Mouse (Mus musculus): ENCODE measurements around the gene Fyn. TPM values are rescaled to one million over a fixed set of nuclear protein-coding genes. Genes with fewer than 3 reads are reported as not detected.

The Fyn gene
- total RNA-seq, 2 experiments from 2014 or later, result 116 to 117 TPM

DNA sequence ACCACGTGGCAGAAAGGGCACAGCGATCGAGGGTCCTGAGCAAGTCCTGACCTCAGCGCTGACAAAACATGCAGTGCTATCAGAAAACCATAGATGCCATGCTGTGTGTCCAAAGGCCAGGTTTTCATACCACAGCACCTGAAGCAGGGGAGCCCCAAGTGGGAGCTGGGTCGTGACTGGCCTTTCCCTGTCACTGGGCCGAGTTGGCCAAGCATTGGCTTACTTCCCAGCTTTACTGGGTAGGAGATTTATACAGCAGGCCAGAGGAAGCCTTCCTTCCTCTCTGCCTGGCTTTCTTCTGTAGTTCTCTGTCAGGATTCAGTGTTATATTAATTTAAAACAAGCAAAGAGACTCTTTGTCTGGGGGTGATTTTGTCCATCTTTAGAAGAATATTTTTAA is 35.1 kb downstream of the Fyn start:
- no peak overlapping the region for H3K4me3 ChIP-seq
- H3K27ac ChIP-seq, result no peak overlapping the region
- TF ChIP-seq CTCF (IDR thresholded peaks at IDR 0.05), result no peak
- intact Hi-C loops (cut with DNase I), result no loop called here
- DNase-seq (ENCODE audit: extremely low spot score in 1 of 2, low spot score in 2 of 2), result no peak

DNA sequence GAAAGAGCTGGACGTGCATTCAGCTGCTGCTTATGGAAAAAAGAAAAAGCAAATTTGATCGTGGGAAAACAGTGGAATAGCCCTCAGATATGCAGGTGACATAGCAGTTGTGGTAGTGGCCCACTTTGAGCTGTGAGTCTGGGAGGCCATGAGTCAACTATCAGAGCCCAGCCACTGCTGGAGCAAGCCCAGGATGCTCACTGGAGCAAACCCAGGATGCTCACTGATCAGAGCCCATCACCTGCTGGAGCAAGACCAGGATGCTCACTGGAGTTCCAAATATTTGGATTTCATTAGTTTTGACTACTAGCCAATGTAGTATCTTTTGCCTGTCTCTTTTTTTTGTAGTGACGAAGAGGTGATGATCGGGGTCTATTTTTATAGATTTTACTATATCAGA is 35.5 kb downstream of the Fyn start:
- no peak for DNase-seq (ENCODE audit: extremely low spot score in 1 of 2, low spot score in 2 of 2)
- H3K27ac ChIP-seq, result no peak overlapping the region
- no peak for TF ChIP-seq CTCF (IDR thresholded peaks at IDR 0.05)
- intact Hi-C loops (cut with DNase I), result no loop called here
- no peak overlapping the region for H3K4me3 ChIP-seq

DNA sequence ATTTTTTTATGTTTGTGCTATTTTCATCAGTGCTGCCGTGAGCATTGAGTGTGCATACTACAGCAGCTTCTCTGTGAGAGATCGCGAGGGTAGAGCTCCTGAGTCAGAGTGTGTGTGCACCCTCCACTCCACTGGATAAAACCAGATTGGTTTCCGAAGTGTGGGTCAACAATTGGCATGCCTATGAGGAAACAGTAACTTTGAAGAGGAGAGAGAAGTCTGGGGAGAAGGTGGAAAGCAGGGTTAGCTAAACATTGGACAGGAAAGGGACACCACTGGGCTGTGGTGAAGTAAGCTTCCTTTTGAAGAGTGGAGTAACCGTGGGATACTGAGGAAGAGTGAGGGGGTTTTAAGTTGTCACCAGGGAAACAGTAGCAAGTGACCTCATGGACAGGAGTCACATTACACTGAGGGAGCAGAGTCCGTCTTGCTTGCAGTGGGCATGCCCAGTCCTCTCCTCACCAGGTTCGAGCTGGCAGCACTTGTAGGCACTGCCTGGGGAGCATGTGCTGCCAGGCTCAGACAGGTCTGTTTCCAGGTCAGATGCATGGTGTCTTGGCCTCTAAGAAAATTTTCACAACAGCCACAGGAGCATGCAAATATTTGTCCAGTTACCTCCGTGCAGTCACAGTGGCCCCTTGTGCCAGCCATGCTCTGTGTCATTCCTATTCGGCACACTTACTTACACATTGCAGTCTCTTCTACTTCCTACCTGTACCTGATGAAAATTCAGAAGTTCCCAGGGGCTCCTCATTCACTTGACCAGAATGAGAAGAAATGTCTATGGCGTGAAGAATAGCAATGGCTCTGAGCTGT is 37.5 kb downstream of the Fyn start:
- intact Hi-C loops (cut with DNase I), result no loop called here

DNA sequence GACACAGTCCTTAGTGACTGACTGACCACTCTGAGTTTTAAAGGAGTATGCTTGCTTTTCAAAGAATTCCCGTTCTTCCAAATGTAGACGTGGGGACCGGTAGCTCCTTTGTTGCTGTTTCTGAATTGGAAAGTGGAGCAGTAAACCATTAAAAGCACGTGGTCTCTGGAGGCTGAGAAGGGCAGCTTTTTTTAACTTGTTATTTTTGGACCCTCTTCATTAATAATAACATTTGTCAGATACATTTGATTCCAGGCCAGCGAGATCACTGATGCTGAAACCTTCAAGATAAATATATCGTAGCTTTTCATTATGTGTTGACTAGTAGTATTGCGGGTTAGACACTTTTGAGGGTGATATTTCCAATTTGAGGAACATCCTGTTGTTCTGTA is 38.1 kb downstream of the Fyn start:
- TF ChIP-seq CTCF (IDR thresholded peaks at IDR 0.05), result no peak
- no peak overlapping the region for H3K27ac ChIP-seq
- intact Hi-C loops (cut with DNase I), result no loop called here
- no peak for DNase-seq (ENCODE audit: extremely low spot score in 1 of 2, low spot score in 2 of 2)
- no peak overlapping the region for H3K4me3 ChIP-seq

More for the DNA sequence above, 37.5 kb downstream of the Fyn start:
- Histone ChIP-seq H3K27ac (no peak overlapping the region), H3K4me3 (no peak overlapping the region)
- no peak for DNase-seq (ENCODE audit: extremely low spot score in 1 of 2, low spot score in 2 of 2)
- no peak for TF ChIP-seq CTCF (IDR thresholded peaks at IDR 0.05)

DNA sequence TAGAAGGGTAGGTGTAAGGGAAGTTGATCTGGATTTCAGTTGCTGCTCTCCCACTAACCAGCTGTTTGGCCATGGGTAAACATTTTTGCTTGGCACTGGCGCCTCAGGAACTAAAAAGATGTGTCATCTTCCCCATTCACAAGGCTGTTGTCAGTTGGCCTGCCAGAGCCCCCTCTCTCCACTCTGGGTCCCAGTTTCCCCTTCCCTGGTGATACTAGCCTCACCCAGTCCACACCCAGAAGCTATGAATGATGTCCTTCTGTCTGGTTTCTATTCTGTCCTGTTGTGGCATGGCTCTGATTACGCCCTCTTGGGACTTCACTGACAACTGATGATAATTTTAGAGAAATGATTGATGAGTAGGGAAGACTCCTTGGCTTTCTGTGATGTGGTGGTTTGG is 38.9 kb downstream of the Fyn start:
- no peak overlapping the region for H3K4me3 ChIP-seq
- intact Hi-C loops (cut with DNase I), result no loop called here
- no peak for DNase-seq (ENCODE audit: extremely low spot score in 1 of 2, low spot score in 2 of 2)
- H3K27ac ChIP-seq, result no peak overlapping the region
- no peak for TF ChIP-seq CTCF (IDR thresholded peaks at IDR 0.05)

DNA sequence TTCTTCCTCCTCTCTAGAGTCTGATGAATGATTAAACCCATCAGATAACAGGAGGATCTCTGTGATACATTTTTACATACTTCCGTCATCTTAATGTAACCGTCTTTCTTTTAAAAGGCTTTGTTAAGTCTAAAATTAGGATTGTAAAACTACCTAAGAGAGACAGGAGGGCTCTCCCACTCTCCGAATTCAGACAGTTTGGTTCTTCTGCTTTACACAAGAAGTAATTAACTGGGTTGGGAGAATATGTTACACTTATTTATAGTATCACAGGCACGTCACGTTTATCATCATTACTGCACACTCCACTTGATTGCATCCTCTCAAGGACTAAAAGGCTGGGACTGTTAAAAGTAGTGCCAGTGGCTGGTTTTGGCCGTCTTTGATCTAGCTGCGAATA is 40.9 kb downstream of the Fyn start:
- TF ChIP-seq CTCF (IDR thresholded peaks at IDR 0.05), result no peak
- no peak for DNase-seq (ENCODE audit: extremely low spot score in 1 of 2, low spot score in 2 of 2)
- Histone ChIP-seq H3K4me3 (no peak overlapping the region), H3K27ac (no peak overlapping the region)
- intact Hi-C loops (cut with DNase I), result no loop called here

DNA sequence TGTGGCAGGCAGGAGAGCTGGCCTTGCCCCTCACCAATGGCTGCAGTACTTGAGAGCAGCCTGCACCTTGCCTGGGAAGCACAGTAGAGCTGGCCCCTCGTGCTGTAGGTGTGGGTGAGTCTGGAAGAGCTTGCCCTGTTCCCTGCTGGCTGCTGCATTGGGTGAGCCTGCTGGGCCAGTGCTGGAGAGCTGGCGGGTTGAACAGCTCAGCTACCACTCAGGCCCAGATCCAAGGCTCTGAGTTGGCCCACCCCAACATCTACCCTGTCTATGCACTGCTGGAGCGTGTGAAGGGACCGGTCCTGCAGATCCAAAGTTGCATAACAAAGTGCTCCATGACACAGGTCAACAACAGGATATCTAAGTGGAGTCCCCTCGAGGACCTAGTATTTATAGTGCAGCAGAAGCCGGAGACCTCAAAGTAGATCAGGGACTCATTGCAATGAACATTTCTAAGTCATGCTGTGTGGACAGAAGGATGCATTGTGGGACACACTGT is 41.5 kb downstream of the Fyn start:
- no peak for DNase-seq (ENCODE audit: extremely low spot score in 1 of 2, low spot score in 2 of 2)
- TF ChIP-seq CTCF (IDR thresholded peaks at IDR 0.05), result no peak
- no peak overlapping the region for H3K27ac ChIP-seq
- no peak overlapping the region for H3K4me3 ChIP-seq
- intact Hi-C loops (cut with DNase I), result no loop called here

DNA sequence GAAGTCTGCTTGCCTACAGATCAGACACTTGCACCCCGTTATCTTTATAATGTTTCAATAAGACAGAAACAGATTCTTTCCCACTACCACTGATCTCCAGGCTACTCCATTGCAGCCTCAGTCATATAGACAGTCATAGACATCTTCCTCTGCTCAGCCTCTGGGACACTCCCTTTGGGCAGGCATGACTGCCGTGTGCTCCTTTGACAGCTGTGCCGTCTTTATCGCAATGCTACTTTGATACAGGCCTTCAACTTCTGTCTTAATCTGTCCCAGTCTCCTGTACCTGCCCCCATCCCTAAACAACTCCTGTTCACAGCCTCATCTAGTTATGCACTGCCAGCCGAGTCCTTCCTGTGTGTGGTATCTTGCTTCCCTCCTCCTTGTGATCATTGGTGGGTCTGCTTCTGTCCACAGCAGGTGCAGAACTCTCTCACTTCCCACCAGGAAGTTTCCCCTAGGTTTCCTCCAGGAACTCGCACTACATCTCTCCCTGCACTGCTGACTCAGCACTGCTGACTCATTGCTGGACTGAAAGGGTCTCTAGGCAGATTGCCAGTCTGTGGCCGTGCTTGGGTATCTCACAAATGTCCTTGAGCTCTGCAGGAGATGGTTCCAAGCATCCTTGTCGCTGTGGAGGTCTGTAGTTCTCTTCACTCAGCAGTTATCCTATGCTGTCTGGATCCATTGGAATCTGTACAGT is 43.4 kb downstream of the Fyn start:
- TF ChIP-seq CTCF (IDR thresholded peaks at IDR 0.05), result no peak
- no peak overlapping the region for H3K27ac ChIP-seq
- intact Hi-C loops (cut with DNase I), result no loop called here
- no peak overlapping the region for H3K4me3 ChIP-seq
- DNase-seq (ENCODE audit: extremely low spot score in 1 of 2, low spot score in 2 of 2), result no peak

DNA sequence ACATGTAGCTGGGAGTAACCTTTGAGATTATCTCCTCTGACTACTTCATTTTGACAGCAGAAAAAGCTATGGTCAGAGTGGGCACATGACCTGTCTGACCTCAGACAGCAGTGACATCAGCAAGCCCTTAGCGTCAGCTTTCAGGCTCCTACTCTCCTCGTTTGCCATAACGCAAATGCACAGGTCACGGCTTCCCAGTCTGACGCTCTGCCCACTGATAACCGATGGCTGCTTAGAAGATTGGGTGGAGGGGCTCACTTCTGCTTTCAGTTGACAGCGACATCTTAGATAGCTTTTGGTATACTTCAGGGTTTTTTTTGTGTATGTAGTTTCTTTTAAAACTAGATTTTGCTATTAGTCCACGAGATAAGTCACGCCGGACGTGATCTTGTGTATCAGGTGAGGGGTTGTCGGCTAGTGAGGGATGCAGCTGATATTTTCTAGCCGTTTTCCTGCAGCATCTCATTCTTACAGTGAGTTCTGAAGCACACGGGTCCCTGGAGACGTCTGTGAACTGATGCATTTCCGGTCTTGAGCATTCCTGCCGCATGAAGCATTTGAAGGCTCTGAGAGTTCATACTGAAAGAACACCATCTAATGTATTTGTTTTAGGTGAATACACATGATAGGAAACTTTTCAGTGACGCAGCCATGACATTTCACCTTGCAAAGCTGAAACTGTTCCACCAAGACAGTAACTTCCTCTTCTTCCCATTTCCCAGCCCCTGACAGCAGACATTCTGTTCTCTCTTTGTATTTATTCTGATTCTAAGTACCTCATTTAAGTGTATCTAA is 44.4 kb downstream of the Fyn start:
- intact Hi-C loops (cut with DNase I), result no loop called here
- Histone ChIP-seq H3K4me3 (no peak overlapping the region), H3K27ac (no peak overlapping the region)
- TF ChIP-seq CTCF (IDR thresholded peaks at IDR 0.05), result no peak
- DNase-seq (ENCODE audit: extremely low spot score in 1 of 2, low spot score in 2 of 2), result no peak

DNA sequence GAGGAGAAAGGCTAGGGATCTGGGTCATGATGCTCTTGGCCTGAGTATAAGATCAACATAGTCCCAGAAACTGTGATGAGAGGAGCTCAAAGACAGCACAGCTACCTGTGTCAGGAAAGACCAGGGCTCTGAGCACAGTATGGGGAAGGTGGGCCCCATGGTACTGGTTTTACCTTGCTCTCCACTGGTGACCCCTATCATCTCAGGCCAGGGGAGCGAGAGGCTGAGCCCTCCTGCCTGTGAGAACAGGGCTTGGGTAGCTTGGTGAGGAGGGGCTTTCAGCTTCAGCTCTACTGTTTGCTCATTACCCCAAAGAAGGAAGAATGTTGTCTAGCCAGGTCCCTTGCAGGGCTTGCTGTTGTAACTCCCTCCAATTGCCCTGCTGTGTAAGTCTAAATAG is 45.4 kb downstream of the Fyn start:
- intact Hi-C loops (cut with DNase I), result no loop called here
- no peak overlapping the region for H3K4me3 ChIP-seq
- TF ChIP-seq CTCF (IDR thresholded peaks at IDR 0.05), result no peak
- no peak overlapping the region for H3K27ac ChIP-seq
- no peak for DNase-seq (ENCODE audit: extremely low spot score in 1 of 2, low spot score in 2 of 2)

DNA sequence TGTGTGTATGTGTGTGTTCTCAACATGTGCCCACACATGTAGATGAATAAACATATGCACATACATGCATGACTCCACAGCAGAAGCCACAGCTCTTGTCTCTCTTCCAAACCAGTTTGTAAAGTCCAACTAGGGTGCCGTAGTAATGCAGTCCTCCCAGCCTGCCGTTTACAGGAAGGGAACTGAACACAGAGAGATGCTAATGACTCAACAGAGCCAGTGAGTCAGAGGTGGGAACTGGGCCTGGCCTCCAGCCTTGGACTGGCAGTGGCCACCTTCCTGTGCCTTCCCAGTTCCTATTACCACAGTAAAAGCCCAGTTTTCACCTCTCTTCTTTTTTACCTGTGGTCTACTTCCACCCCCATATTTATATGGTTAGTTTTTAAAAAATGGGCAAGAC is 46.9 kb downstream of the Fyn start:
- Histone ChIP-seq H3K4me3 (no peak overlapping the region), H3K27ac (no peak overlapping the region)
- no peak for DNase-seq (ENCODE audit: extremely low spot score in 1 of 2, low spot score in 2 of 2)
- no peak for TF ChIP-seq CTCF (IDR thresholded peaks at IDR 0.05)
- intact Hi-C loops (cut with DNase I), result loop anchor here (5.0 kb wide), 1 partner anchor 43 kb away; no protein-coding TSS in a partner anchor

DNA sequence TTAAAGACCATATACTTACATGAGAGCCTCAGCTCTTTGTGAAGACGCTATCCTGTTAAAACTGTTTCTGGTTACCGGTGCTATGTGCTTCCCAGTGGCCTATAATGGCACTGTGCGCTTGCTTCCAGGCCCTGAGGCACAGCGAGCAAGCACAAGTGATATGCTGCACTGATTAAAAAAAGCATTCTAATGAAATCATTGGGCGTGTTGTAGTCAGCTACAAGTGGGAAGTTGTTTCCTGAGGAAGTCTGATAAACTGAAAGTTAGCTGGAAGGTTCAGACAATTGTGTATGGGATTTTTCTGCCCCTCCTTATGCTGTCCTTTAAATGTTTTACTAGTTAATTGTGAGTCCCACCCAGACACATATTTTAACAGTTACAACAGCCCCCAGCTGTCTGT is 49.0 kb downstream of the Fyn start:
- intact Hi-C loops (cut with DNase I), result loop anchor here (5.0 kb wide), 1 partner anchor 45 kb away; no protein-coding TSS in a partner anchor
- TF ChIP-seq CTCF (IDR thresholded peaks at IDR 0.05), result no peak
- Histone ChIP-seq H3K27ac (no peak overlapping the region), H3K4me3 (no peak overlapping the region)
- no peak for DNase-seq (ENCODE audit: extremely low spot score in 1 of 2, low spot score in 2 of 2)

Data from left cerebral cortex, adult 2 months (tissue).